Comparison of ENCODE assay signal across 24 mouse cellular contexts in genomic region chr11:59800412-59800811, GRCm38 (mm10). TPM values are rescaled to one million over a fixed set of nuclear protein-coding genes. Genes with fewer than 3 reads are reported as not detected.
DNase-seq lines count a peak whose midpoint lies in the region; ATAC-seq and TF ChIP-seq lines count a peak whose summit lies in the region.
"Had no signal": no experiment of that assay in that cellular context is flagged by ENCODE, and none has a peak within 500 bp of the region (broad histone marks: within the 10 kb centered on the region; RNA-seq: fewer than 3 reads in every experiment).

No protein-coding gene starts in this region.

- TF ChIP-seq CTCF in forebrain, postnatal 0 days (IDR thresholded peaks at IDR 0.05; ENCODE audit: low read depth) = peak; percentile 34
- TF ChIP-seq CTCF in liver, embryonic 14.5 days (IDR thresholded peaks at IDR 0.05; ENCODE audit: low read depth) = peak; percentile 49

- no peak overlapping the region for H3K4me3 ChIP-seq in forebrain, postnatal 0 days (ENCODE audit: low read depth, low read length)
- no peak overlapping the region for H3K4me3 ChIP-seq in forebrain, embryonic 11.5 days (ENCODE audit: low read depth, low read length)
- no peak overlapping the region for H3K4me3 ChIP-seq in liver, embryonic 14.5 days (ENCODE audit: insufficient read depth in 1 of 2, low read depth in 2 of 2, low read length in 2 of 2)
- H3K4me3 ChIP-seq: embryonic facial prominence, embryonic 10.5 days; forebrain, embryonic 13.5 days; heart, embryonic 13.5 days; intestine, embryonic 15.5 days; liver, embryonic 13.5 days; midbrain, embryonic 15.5 days; neural tube, embryonic 15.5 days had no signal

- no peak overlapping the region for H3K4me2 ChIP-seq in forebrain, postnatal 0 days (ENCODE audit: low read depth)
- no peak overlapping the region for H3K4me2 ChIP-seq in forebrain, embryonic 11.5 days (ENCODE audit: low read depth, low read length, severe bottlenecking)
- H3K4me2 ChIP-seq in liver, embryonic 14.5 days (ENCODE audit: low read depth) = no peak overlapping the region
- H3K4me2 ChIP-seq: forebrain, embryonic 13.5 days; heart, embryonic 13.5 days; hindbrain, embryonic 14.5 days; intestine, embryonic 15.5 days; liver, embryonic 13.5 days; midbrain, embryonic 15.5 days; neural tube, embryonic 15.5 days had no signal

- no peak for ATAC-seq in forebrain, postnatal 0 days
- no peak for ATAC-seq in forebrain, embryonic 11.5 days (replicated peaks; ENCODE audit: low FRiP score)
- no peak for ATAC-seq in liver, embryonic 14.5 days (ENCODE audit: insufficient read depth)
- no peak for ATAC-seq in cerebellum, adult (ENCODE audit: insufficient number of reproducible peaks, low FRiP score, low TSS enrichment)
- ATAC-seq: forebrain, embryonic 13.5 days; intestine, embryonic 15.5 days; midbrain, embryonic 15.5 days; Patski had no signal

- H3K36me3 ChIP-seq in forebrain, postnatal 0 days (ENCODE audit: insufficient read depth) = peaks cover 94% of the 10 kb centered on the region
- peaks cover 12% of the 10 kb centered on the region; the same call in 1 of the 2 replicates for H3K36me3 ChIP-seq in forebrain, embryonic 11.5 days (ENCODE audit: control insufficient read depth, insufficient read depth, low read length)
- H3K36me3 ChIP-seq in liver, embryonic 14.5 days (replicated peaks; ENCODE audit: control insufficient read depth, insufficient read depth, low read depth) = peaks cover 22% of the 10 kb centered on the region
- peaks cover 31% of the 10 kb centered on the region for H3K36me3 ChIP-seq in splenic B cell, adult 2 months (ENCODE audit: control insufficient read depth, insufficient read depth, low read length, poor library complexity, severe bottlenecking)

- no peaks in the 10 kb centered on the region for H3K4me1 ChIP-seq in forebrain, postnatal 0 days (ENCODE audit: insufficient read depth)
- no peaks in the 10 kb centered on the region for H3K4me1 ChIP-seq in forebrain, embryonic 11.5 days (replicated peaks; ENCODE audit: control insufficient read depth, insufficient read depth, low read length)
- no peaks in the 10 kb centered on the region for H3K4me1 ChIP-seq in liver, embryonic 14.5 days (replicated peaks; ENCODE audit: control insufficient read depth in 2 of 2, insufficient read depth in 2 of 2, low read length in 1 of 2)
- H3K4me1 ChIP-seq: embryonic facial prominence, embryonic 10.5 days; forebrain, embryonic 13.5 days; heart, embryonic 13.5 days; intestine, embryonic 15.5 days; liver, embryonic 13.5 days; midbrain, embryonic 15.5 days; neural tube, embryonic 15.5 days had no signal

- H3K27me3 ChIP-seq in forebrain, postnatal 0 days (ENCODE audit: insufficient read depth, low read length) = no peaks in the 10 kb centered on the region
- H3K27me3 ChIP-seq in forebrain, embryonic 11.5 days (ENCODE audit: control insufficient read depth, insufficient read depth, low read length) = no peaks in the 10 kb centered on the region
- no peaks in the 10 kb centered on the region for H3K27me3 ChIP-seq in liver, embryonic 14.5 days (ENCODE audit: control insufficient read depth, insufficient read depth, low read length)
- H3K27me3 ChIP-seq in splenic B cell, adult 2 months (ENCODE audit: control insufficient read depth, insufficient read depth, low read length, poor library complexity, severe bottlenecking) = no peaks in the 10 kb centered on the region
- H3K27me3 ChIP-seq: forebrain, embryonic 13.5 days; heart, embryonic 13.5 days; intestine, embryonic 15.5 days; liver, embryonic 13.5 days; midbrain, embryonic 15.5 days; neural tube, embryonic 15.5 days; Patski had no signal

- H3K27ac ChIP-seq in forebrain, postnatal 0 days (ENCODE audit: low read depth, low read length) = no peak overlapping the region
- H3K27ac ChIP-seq in forebrain, embryonic 11.5 days (ENCODE audit: low read depth, low read length) = no peak overlapping the region
- H3K27ac ChIP-seq in liver, embryonic 14.5 days = no peak overlapping the region
- H3K27ac ChIP-seq: embryonic facial prominence, embryonic 10.5 days; forebrain, embryonic 13.5 days; heart, embryonic 13.5 days; hindbrain, embryonic 14.5 days; intestine, embryonic 15.5 days; liver, embryonic 13.5 days; midbrain, embryonic 15.5 days; neural tube, embryonic 15.5 days had no signal

- no peak overlapping the region for H3K9ac ChIP-seq in forebrain, postnatal 0 days
- no peak overlapping the region for H3K9ac ChIP-seq in forebrain, embryonic 11.5 days (ENCODE audit: low read length)
- no peak overlapping the region for H3K9ac ChIP-seq in liver, embryonic 14.5 days (replicated peaks)
- H3K9ac ChIP-seq: forebrain, embryonic 13.5 days; heart, embryonic 13.5 days; hindbrain, embryonic 14.5 days; intestine, embryonic 15.5 days; liver, embryonic 13.5 days; midbrain, embryonic 15.5 days; neural tube, embryonic 15.5 days had no signal

- TF ChIP-seq EP300 in liver, embryonic 14.5 days (IDR thresholded peaks at IDR 0.05; ENCODE audit: low read depth) = no peak

- H3K9me3 ChIP-seq in forebrain, postnatal 0 days (ENCODE audit: low read length) = no peaks in the 10 kb centered on the region
- no peaks in the 10 kb centered on the region for H3K9me3 ChIP-seq in forebrain, embryonic 11.5 days (ENCODE audit: control insufficient read depth, low read length)
- no peaks in the 10 kb centered on the region for H3K9me3 ChIP-seq in liver, embryonic 14.5 days (ENCODE audit: control insufficient read depth, low read length)
- H3K9me3 ChIP-seq: embryonic facial prominence, embryonic 10.5 days; forebrain, embryonic 13.5 days; heart, embryonic 13.5 days; intestine, embryonic 15.5 days; liver, embryonic 13.5 days; midbrain, embryonic 15.5 days; neural tube, embryonic 15.5 days had no signal

- WGBS in forebrain, postnatal 0 days = 92% methylated on average over 10 of the region's 10 CpGs
- WGBS in forebrain, embryonic 11.5 days = 88% methylated on average over 10 of the region's 10 CpGs
- 85% methylated on average over 10 of the region's 10 CpGs for WGBS in liver, embryonic 14.5 days (ENCODE audit: insufficient replicate concordance)

- DNase-seq in forebrain, postnatal 0 days = no peak
- DNase-seq in forebrain, embryonic 11.5 days (ENCODE audit: low spot score) = no peak
- no peak for DNase-seq in liver, embryonic 14.5 days (ENCODE audit: low read depth in 3 of 3, low spot score in 3 of 3)
- DNase-seq in liver (no peak), ES-CJ7 (ENCODE audit: low read depth, low spot score) (peak; percentile 68)
- peak; percentile 21 for DNase-seq in splenic B cell, adult 2 months (ENCODE audit: low read depth, low spot score)
- DNase-seq: adrenal gland, postnatal 25 days; cerebellum, adult 11-12 months; gastrocnemius, postnatal 10 days; kidney, postnatal 14 days; left cerebral cortex, postnatal 4 days; liver, embryonic 13.5 days; right cerebral cortex, postnatal 25 days; thymus, postnatal 14 days had no signal

RNA-seq across cellular contexts. Expression of gene Flcn, which starts 9.4 kb away (rescaled TPM):
- total RNA-seq in forebrain, postnatal 0 days (2014; rRNA removed) = 33.7 and 36.9 TPM in 2 replicates
- polyA plus RNA-seq in forebrain, postnatal 0 days (2015; fragmentation: Nextera tagmentation; extraction: Ambion mirVana) = 25.0 and 31.4 TPM in 2 replicates
- 36.0 and 36.7 TPM in 2 replicates for polyA plus RNA-seq in forebrain, embryonic 11.5 days (2014; fragmentation: Nextera tagmentation; extraction: Ambion mirVana)
- 10.8 and 11.1 TPM in 2 replicates for polyA plus RNA-seq in liver, embryonic 14.5 days (2012; rRNA removed)
- 7.2 and 8.9 TPM in 2 replicates for polyA plus RNA-seq in liver, embryonic 14.5 days (2014; fragmentation: Nextera tagmentation; extraction: Ambion mirVana)

RNA-seq across cellular contexts. Expression of gene Pld6, which starts 13.0 kb away (rescaled TPM):
- total RNA-seq in forebrain, postnatal 0 days (2014; rRNA removed) = 0.92 and 6.0 TPM in 2 replicates
- 6.8 and 12.1 TPM in 2 replicates for polyA plus RNA-seq in forebrain, postnatal 0 days (2015; fragmentation: Nextera tagmentation; extraction: Ambion mirVana)
- 0.72 and 1.3 TPM in 2 replicates for polyA plus RNA-seq in forebrain, embryonic 11.5 days (2014; fragmentation: Nextera tagmentation; extraction: Ambion mirVana)
- 1.9 TPM in 2 replicates for polyA plus RNA-seq in liver, embryonic 14.5 days (2012; rRNA removed)
- polyA plus RNA-seq in liver, embryonic 14.5 days (2014; fragmentation: Nextera tagmentation; extraction: Ambion mirVana) = 0.50 and 0.68 TPM in 2 replicates
- total RNA-seq: megakaryocyte, adult 5-6 weeks had no signal

RNA-seq across cellular contexts. Expression of gene Nt5m, which starts 38.8 kb away (rescaled TPM):
- total RNA-seq in forebrain, postnatal 0 days (2014; rRNA removed) = 62.2 and 63.0 TPM in 2 replicates
- 82.3 and 85.9 TPM in 2 replicates for polyA plus RNA-seq in forebrain, postnatal 0 days (2015; fragmentation: Nextera tagmentation; extraction: Ambion mirVana)
- polyA plus RNA-seq in forebrain, embryonic 11.5 days (2014; fragmentation: Nextera tagmentation; extraction: Ambion mirVana) = 39.1 and 40.5 TPM in 2 replicates
- polyA plus RNA-seq in liver, embryonic 14.5 days (2012; rRNA removed) = 8.5 and 8.9 TPM in 2 replicates
- polyA plus RNA-seq in liver, embryonic 14.5 days (2014; fragmentation: Nextera tagmentation; extraction: Ambion mirVana) = 10.0 and 10.6 TPM in 2 replicates

RNA-seq across cellular contexts. Expression of gene Cops3, which starts 39.2 kb away (rescaled TPM):
- total RNA-seq in forebrain, postnatal 0 days (2014; rRNA removed) = 132 and 138 TPM in 2 replicates
- polyA plus RNA-seq in forebrain, postnatal 0 days (2015; fragmentation: Nextera tagmentation; extraction: Ambion mirVana) = 158 and 169 TPM in 2 replicates
- polyA plus RNA-seq in forebrain, embryonic 11.5 days (2014; fragmentation: Nextera tagmentation; extraction: Ambion mirVana) = 251 and 258 TPM in 2 replicates
- 26.2 and 33.5 TPM in 2 replicates for polyA plus RNA-seq in liver, embryonic 14.5 days (2012; rRNA removed)
- polyA plus RNA-seq in liver, embryonic 14.5 days (2014; fragmentation: Nextera tagmentation; extraction: Ambion mirVana) = 108 and 112 TPM in 2 replicates

Comparison
In these comparisons a context has a peak if more than half of its experiments do, and no peak if none do; other contexts are left out.
1. DNase-seq: peak in ES-CJ7 (single experiment) and splenic B cell, adult 2 months (single experiment); none in forebrain, postnatal 0 days (single experiment), forebrain, embryonic 11.5 days (single experiment), liver, embryonic 14.5 days (0 of 3) and liver (single experiment).